Mouse (Mus musculus) MN1 (cell line): ENCODE results near the gene Tmem174.

ENCODE experiments used
- DNase-seq: peaks from one replicate; pipeline ENCODE4 v3.0.0-alpha.2; 2016; ENCODE audit warnings: low spot score

Tmem174 gene

GRCm38 (mm10) chr13:98633641-98634484, 3.3 kb downstream of the Tmem174 start:
- no peak for DNase-seq

- DNase-seq: peak; percentile 78
Observed at GRCm38 (mm10) chr13:98632306-98632942, 4.8 kb downstream of the Tmem174 start.

- no peak for DNase-seq
Observed at GRCm38 (mm10) chr13:98631105-98631838, 5.9 kb downstream of the Tmem174 start.

- DNase-seq: no peak
Observed at GRCm38 (mm10) chr13:98626736-98627135, 10.5 kb downstream of the Tmem174 start.

GRCm38 (mm10) chr13:98624506-98624905, 12.7 kb downstream of the Tmem174 start:
- DNase-seq: no peak

- no peak for DNase-seq
Observed at GRCm38 (mm10) chr13:98622881-98623549, 14.2 kb downstream of the Tmem174 start.

GRCm38 (mm10) chr13:98617429-98618067, 19.7 kb downstream of the Tmem174 start:
- no peak for DNase-seq

- peak; percentile 68 for DNase-seq
Observed at GRCm38 (mm10) chr13:98607885-98608477, 29.2 kb downstream of the Tmem174 start.

GRCm38 (mm10) chr13:98603799-98604198, 33.4 kb downstream of the Tmem174 start:
- no peak for DNase-seq

- peak; percentile 83 for DNase-seq
Observed at GRCm38 (mm10) chr13:98596746-98597145, 40.5 kb downstream of the Tmem174 start.

- DNase-seq: peak; percentile 56
Observed at GRCm38 (mm10) chr13:98594726-98595141, 42.5 kb downstream of the Tmem174 start.

- no peak for DNase-seq
Observed at GRCm38 (mm10) chr13:98593938-98594539, 43.2 kb downstream of the Tmem174 start.

- no peak for DNase-seq
Observed at GRCm38 (mm10) chr13:98591406-98591805, 45.8 kb downstream of the Tmem174 start.

- no peak for DNase-seq
Observed at GRCm38 (mm10) chr13:98590693-98591389, 46.4 kb downstream of the Tmem174 start.

GRCm38 (mm10) chr13:98589572-98589971, 47.6 kb downstream of the Tmem174 start:
- DNase-seq: peak; percentile 53

- DNase-seq: peak; percentile 96
Observed at GRCm38 (mm10) chr13:98588951-98589501, 48.2 kb downstream of the Tmem174 start.

- peak; percentile 45 for DNase-seq
Observed at GRCm38 (mm10) chr13:98588480-98588879, 48.7 kb downstream of the Tmem174 start.

GRCm38 (mm10) chr13:98587639-98588038, 49.6 kb downstream of the Tmem174 start:
- peak; percentile 88 for DNase-seq

- peak; percentile 63 for DNase-seq
Observed at GRCm38 (mm10) chr13:98586817-98587575, 50.2 kb downstream of the Tmem174 start.
